Comparison of ENCODE assay signal across 20 mouse cellular contexts in genomic region chr17:14339932-14340557, GRCm38 (mm10).
DNase-seq lines count a peak whose midpoint lies in the region; ATAC-seq and TF ChIP-seq lines count a peak whose summit lies in the region.
"Had no signal": no experiment of that assay in that cellular context is flagged by ENCODE, and none has a peak within 500 bp of the region (broad histone marks: within the 10 kb centered on the region; RNA-seq: fewer than 3 reads in every experiment).

No protein-coding gene starts in this region.

- ATAC-seq in lung, embryonic 14.5 days (ENCODE audit: insufficient read depth) = peak; percentile 69; the same call in 1 of the 2 replicates
- no peak for ATAC-seq in midbrain, embryonic 14.5 days (ENCODE audit: low FRiP score, low TSS enrichment)
- ATAC-seq in forebrain, embryonic 11.5 days (replicated peaks; ENCODE audit: low FRiP score) = no peak
- ATAC-seq: forebrain, postnatal 0 days had no signal

- no peak for TF ChIP-seq CTCF in lung, embryonic 14.5 days (IDR thresholded peaks at IDR 0.05; ENCODE audit: low read depth)
- TF ChIP-seq CTCF in C2C12 (IDR thresholded peaks at IDR 0.05; ENCODE audit: control insufficient read depth, insufficient read depth, insufficient read length) = no peak

- no peaks in the 10 kb centered on the region for H3K9me3 ChIP-seq in lung, embryonic 14.5 days (ENCODE audit: low read depth, low read length)
- H3K9me3 ChIP-seq in midbrain, embryonic 14.5 days (ENCODE audit: control insufficient read depth, low read length) = no peaks in the 10 kb centered on the region
- H3K9me3 ChIP-seq in forebrain, embryonic 11.5 days (ENCODE audit: control insufficient read depth, low read length) = no peaks in the 10 kb centered on the region
- H3K9me3 ChIP-seq: heart, embryonic 15.5 days; limb, embryonic 13.5 days; neural tube, embryonic 12.5 days had no signal

- H3K27me3 ChIP-seq in lung, embryonic 14.5 days (ENCODE audit: insufficient read depth, low read length) = no peaks in the 10 kb centered on the region
- H3K27me3 ChIP-seq in C2C12 (ENCODE audit: control insufficient read depth, insufficient read depth, insufficient read length) = no peaks in the 10 kb centered on the region
- H3K27me3 ChIP-seq in midbrain, embryonic 14.5 days (ENCODE audit: control insufficient read depth, insufficient read depth, low read length) = no peaks in the 10 kb centered on the region
- no peaks in the 10 kb centered on the region for H3K27me3 ChIP-seq in forebrain, embryonic 11.5 days (ENCODE audit: control insufficient read depth, insufficient read depth, low read length)
- H3K27me3 ChIP-seq: neural tube, embryonic 12.5 days had no signal

- DNase-seq in heart, adult 11 months = peak; percentile 81
- DNase-seq in heart, adult 9 months (ENCODE audit: low spot score in 2 of 2) = no peak
- DNase-seq in lung, embryonic 14.5 days = peak; percentile 12
- no peak for DNase-seq in lung, postnatal 10 days
- DNase-seq in midbrain, embryonic 14.5 days = peak; percentile 9
- DNase-seq in forebrain, embryonic 11.5 days (ENCODE audit: low spot score) = no peak
- no peak for DNase-seq in urinary bladder, postnatal 25 days (ENCODE audit: low spot score)
- DNase-seq: B cell, adult 2 months; forebrain, postnatal 0 days; gastrocnemius, adult 2 months; kidney, adult 18-20 months; kidney, postnatal 4 days; lung, postnatal 4 days; right cerebral cortex, postnatal 25 days; thymus, postnatal 14 days had no signal

- H3ac ChIP-seq in C2C12 (ENCODE audit: control insufficient read depth, insufficient read length, low read depth) = peak overlapping the region; percentile 8

- H3K36me3 ChIP-seq in lung, embryonic 14.5 days (ENCODE audit: insufficient read depth) = no peaks in the 10 kb centered on the region
- H3K36me3 ChIP-seq in C2C12 (ENCODE audit: control insufficient read depth, insufficient read depth) = no peaks in the 10 kb centered on the region
- no peaks in the 10 kb centered on the region for H3K36me3 ChIP-seq in midbrain, embryonic 14.5 days (ENCODE audit: control insufficient read depth, insufficient read depth, low read length)
- H3K36me3 ChIP-seq in forebrain, embryonic 11.5 days (ENCODE audit: control insufficient read depth, insufficient read depth, low read length) = no peaks in the 10 kb centered on the region
- H3K36me3 ChIP-seq: heart, embryonic 15.5 days; neural tube, embryonic 12.5 days had no signal

- H3K4me3 ChIP-seq in lung, embryonic 14.5 days (ENCODE audit: low read depth, low read length) = no peak overlapping the region
- H3K4me3 ChIP-seq in C2C12 (ENCODE audit: insufficient read depth, poor library complexity, severe bottlenecking) = no peak overlapping the region
- no peak overlapping the region for H3K4me3 ChIP-seq in midbrain, embryonic 14.5 days (replicated peaks; ENCODE audit: low read depth, low read length)
- no peak overlapping the region for H3K4me3 ChIP-seq in forebrain, embryonic 11.5 days (ENCODE audit: low read depth, low read length)
- H3K4me3 ChIP-seq: gastrocnemius, adult 2 months; heart, embryonic 15.5 days; limb, embryonic 13.5 days; neural tube, embryonic 12.5 days had no signal

- no peak overlapping the region for H3K27ac ChIP-seq in lung, embryonic 14.5 days (ENCODE audit: low read depth)
- no peak overlapping the region for H3K27ac ChIP-seq in midbrain, embryonic 14.5 days (replicated peaks; ENCODE audit: low read depth, low read length)
- H3K27ac ChIP-seq in forebrain, embryonic 11.5 days (ENCODE audit: low read depth, low read length) = no peak overlapping the region
- H3K27ac ChIP-seq: gastrocnemius, adult 2 months; heart, embryonic 15.5 days; limb, embryonic 13.5 days; liver, embryonic 14.5 days; neural tube, embryonic 12.5 days had no signal

- H3K4me2 ChIP-seq in lung, embryonic 14.5 days = no peak overlapping the region
- no peak overlapping the region for H3K4me2 ChIP-seq in midbrain, embryonic 14.5 days (ENCODE audit: low read length)
- no peak overlapping the region for H3K4me2 ChIP-seq in forebrain, embryonic 11.5 days (ENCODE audit: low read depth, low read length, severe bottlenecking)
- H3K4me2 ChIP-seq: heart, embryonic 15.5 days; limb, embryonic 13.5 days; neural tube, embryonic 12.5 days had no signal

- no peaks in the 10 kb centered on the region for H3K4me1 ChIP-seq in lung, embryonic 14.5 days (ENCODE audit: insufficient read depth)
- H3K4me1 ChIP-seq in midbrain, embryonic 14.5 days (ENCODE audit: control insufficient read depth, insufficient read depth, low read length) = no peaks in the 10 kb centered on the region
- H3K4me1 ChIP-seq in forebrain, embryonic 11.5 days (replicated peaks; ENCODE audit: control insufficient read depth, insufficient read depth, low read length) = no peaks in the 10 kb centered on the region
- H3K4me1 ChIP-seq: heart, embryonic 15.5 days had no signal

- WGBS in lung, embryonic 14.5 days = 42% methylated on average over 5 of the region's 5 CpGs
- WGBS in midbrain, embryonic 14.5 days = 20% methylated on average over 5 of the region's 5 CpGs
- 57% methylated on average over 5 of the region's 5 CpGs for WGBS in forebrain, embryonic 11.5 days

- H3K79me2 ChIP-seq in C2C12 (ENCODE audit: control insufficient read depth, insufficient read depth) = no peaks in the 10 kb centered on the region

- H3K79me3 ChIP-seq in C2C12 (ENCODE audit: low read depth) = no peaks in the 10 kb centered on the region

- no peak overlapping the region for H3K9ac ChIP-seq in lung, embryonic 14.5 days
- no peak overlapping the region for H3K9ac ChIP-seq in midbrain, embryonic 14.5 days (replicated peaks; ENCODE audit: low read length)
- no peak overlapping the region for H3K9ac ChIP-seq in forebrain, embryonic 11.5 days (ENCODE audit: low read length)
- H3K9ac ChIP-seq: forebrain, postnatal 0 days; heart, embryonic 15.5 days; limb, embryonic 13.5 days; liver, embryonic 14.5 days; neural tube, embryonic 12.5 days had no signal

TF ChIP-seq in C2C12, 6 proteins besides CTCF, POLR2A, EP300 and RAD21:
- TF ChIP-seq MAX (IDR thresholded peaks at IDR 0.05) = no peak
- peak; percentile 91 for TF ChIP-seq MYOD1 (IDR thresholded peaks at IDR 0.05; ENCODE audit: control insufficient read depth, insufficient read length, low read depth)
- no peak for TF ChIP-seq USF1 (IDR thresholded peaks at IDR 0.05; ENCODE audit: low read depth)
- no peak for TF ChIP-seq CEBPB (IDR thresholded peaks at IDR 0.05; ENCODE audit: low read depth)
- TF ChIP-seq FOSL1 (IDR thresholded peaks at IDR 0.05; ENCODE audit: insufficient read depth, low read length, poor library complexity, severe bottlenecking) = peak; percentile 91
TF ChIP-seq in C2C12: peak in this region for 2.

Comparison
In these comparisons a context has a peak if more than half of its experiments do, and no peak if none do; other contexts are left out.
1. DNase-seq: peak in heart, adult 11 months (single experiment), lung, embryonic 14.5 days (single experiment) and midbrain, embryonic 14.5 days (single experiment); none in heart, adult 9 months (0 of 2), lung, postnatal 10 days (single experiment), forebrain, embryonic 11.5 days (single experiment) and urinary bladder, postnatal 25 days (single experiment).